Mouse (Mus musculus) left cerebral cortex, postnatal 4 days (tissue): ENCODE results near the gene Sprn. TPM values are rescaled to one million over a fixed set of nuclear protein-coding genes. Genes with fewer than 3 reads are reported as not detected.

ENCODE experiments used
- DNase-seq: peaks from one replicate; pipeline ENCODE4 v3.0.0-alpha.2; 2022
- intact Hi-C: fragments of 180-260 bp; cut with DNase I; formaldehyde crosslinking; loops from one replicate; pipeline ENCODE4 v1.15.1; 2025
- total RNA-seq, 2 experiments: library from RNA; stranded (reverse); gene quantifications; 2 replicates each; pipeline ENCODE4 v1.2.3; 2021

Gene Sprn
- 10 to 100 TPM; 77.0 to 80.8 TPM for total RNA-seq

- intact Hi-C loops = no loop called here
- peak; percentile 45 for DNase-seq
Observed at GRCm38 (mm10) chr7:140154218-140154927, at the start of gene Sprn. Gene Sprn, minus strand, starts transcription at chr7:140154877.

- DNase-seq = no peak
- intact Hi-C loops = no loop called here
Observed at GRCm38 (mm10) chr7:140201090-140201489, 46.4 kb upstream of the Sprn start.

GRCm38 (mm10) chr7:140196002-140196401, 41.3 kb upstream of the Sprn start:
- intact Hi-C loops = no loop called here
- no peak for DNase-seq

- intact Hi-C loops = no loop called here
- DNase-seq = no peak
Observed at GRCm38 (mm10) chr7:140194031-140194430, 39.4 kb upstream of the Sprn start.

- no peak for DNase-seq
- intact Hi-C loops = no loop called here
Observed at GRCm38 (mm10) chr7:140192851-140193250, 38.2 kb upstream of the Sprn start.

GRCm38 (mm10) chr7:140192445-140192844, 37.8 kb upstream of the Sprn start:
- no peak for DNase-seq
- intact Hi-C loops = no loop called here

- intact Hi-C loops = no loop called here
- DNase-seq = no peak
Observed at GRCm38 (mm10) chr7:140190435-140190834, 35.8 kb upstream of the Sprn start.

GRCm38 (mm10) chr7:140188391-140189328, 34.0 kb upstream of the Sprn start:
- intact Hi-C loops = no loop called here
- no peak for DNase-seq

GRCm38 (mm10) chr7:140187721-140188390, 33.2 kb upstream of the Sprn start:
- intact Hi-C loops = no loop called here
- no peak for DNase-seq

- DNase-seq = no peak
- intact Hi-C loops = no loop called here
Observed at GRCm38 (mm10) chr7:140186646-140187620, 32.3 kb upstream of the Sprn start.

GRCm38 (mm10) chr7:140184206-140184605, 29.5 kb upstream of the Sprn start:
- no peak for DNase-seq
- intact Hi-C loops = no loop called here

GRCm38 (mm10) chr7:140180692-140181091, 26.0 kb upstream of the Sprn start:
- no peak for DNase-seq
- intact Hi-C loops = no loop called here

- no peak for DNase-seq
- intact Hi-C loops = no loop called here
Observed at GRCm38 (mm10) chr7:140179176-140179575, 24.5 kb upstream of the Sprn start.

- intact Hi-C loops = no loop called here
- DNase-seq = peak; percentile 71
Observed at GRCm38 (mm10) chr7:140172936-140173335, 18.3 kb upstream of the Sprn start, which contains the start of gene Olfr523. Gene Olfr523, plus strand, starts transcription at chr7:140173217.

GRCm38 (mm10) chr7:140170863-140171262, 16.2 kb upstream of the Sprn start:
- intact Hi-C loops = no loop called here

GRCm38 (mm10) chr7:140169386-140169785, 14.7 kb upstream of the Sprn start:
- DNase-seq = no peak
- intact Hi-C loops = no loop called here

More at GRCm38 (mm10) chr7:140170863-140171262, 16.2 kb upstream of the Sprn start:
- DNase-seq = no peak

- intact Hi-C loops = no loop called here
- no peak for DNase-seq
Observed at GRCm38 (mm10) chr7:140167950-140168349, 13.3 kb upstream of the Sprn start.

GRCm38 (mm10) chr7:140164664-140165063, 10.0 kb upstream of the Sprn start, which contains the start of gene Olfr522:
Gene Olfr522, minus strand, starts transcription at chr7:140164764.
- intact Hi-C loops = no loop called here
- DNase-seq = no peak

- intact Hi-C loops = no loop called here
- DNase-seq = no peak
Observed at GRCm38 (mm10) chr7:140160363-140160762, 5.7 kb upstream of the Sprn start.

- intact Hi-C loops = no loop called here
- DNase-seq = no peak
Observed at GRCm38 (mm10) chr7:140153829-140154217, 854 bp downstream of the Sprn start.
